Mouse (Mus musculus) intestine, embryonic 16.5 days (tissue): ENCODE measurements around the gene Gm45785. TPM values are rescaled to one million over a fixed set of nuclear protein-coding genes. Genes with fewer than 3 reads are reported as not detected.

Source experiments
- ATAC-seq: fragments of 200-750 bp; cut with Nextera tagmentation; 2 replicates; pipeline ENCODE4 v1.8.0; 2017; ENCODE audit warnings: moderate TSS enrichment, moderate library complexity
- H3K27ac ChIP-seq: fragments of 300-500 bp; sonication (generic); 2 replicates; pipeline ENCODE4 v1.5.1; 2014; ENCODE audit warnings: mild to moderate bottlenecking, low read length
- H3K27me3 ChIP-seq: fragments of 300-500 bp; sonication (generic); replicated peaks from 2 replicates; pipeline ENCODE4 v1.6.1; 2014; ENCODE audit warnings: low read length, control low read depth, mixed read lengths; ENCODE audit not compliant: control insufficient read depth, insufficient read depth
- H3K36me3 ChIP-seq: fragments of 300-500 bp; sonication (generic); 2 replicates; pipeline ENCODE4 v1.6.1; 2014; ENCODE audit warnings: low read length, control low read depth; ENCODE audit not compliant: control insufficient read depth, insufficient read depth
- H3K4me1 ChIP-seq: fragments of 300-500 bp; sonication (generic); 2 replicates; pipeline ENCODE4 v1.6.1; 2014; ENCODE audit warnings: low read length, control low read depth, mixed read lengths; ENCODE audit not compliant: control insufficient read depth, insufficient read depth
- H3K4me2 ChIP-seq: fragments of 300-500 bp; sonication (generic); 2 replicates; pipeline ENCODE4 v1.6.1; 2014; ENCODE audit warnings: low read depth, low read length, control low read depth
- H3K4me3 ChIP-seq: fragments of 300-500 bp; sonication (generic); 2 replicates; pipeline ENCODE4 v1.5.1; 2014; ENCODE audit warnings: mild to moderate bottlenecking, low read length
- H3K9ac ChIP-seq: fragments of 300-500 bp; sonication (generic); 2 replicates; pipeline ENCODE4 v1.6.1; 2014; ENCODE audit warnings: low read depth, low read length
- H3K9me3 ChIP-seq: fragments of 300-500 bp; sonication (generic); 2 replicates; pipeline ENCODE4 v1.6.1; 2016; ENCODE audit warnings: low read length, control low read depth; ENCODE audit not compliant: control insufficient read depth
- WGBS: fragments of 180-500 bp; shearing (Covaris S2); extraction: QIAGEN DNeasy Blood & Tissue Kit; methylation state at CpG from one replicate; pipeline ENCODE4 v1.1.7; 2014; 5-methylcytosine and 5-hydroxymethylcytosine counted together
- polyA plus RNA-seq: library from polyadenylated mRNA; unstranded; fragments of >200 nt; fragmentation: Nextera tagmentation; extraction: Ambion mirVana; gene quantifications from 2 replicates; pipeline ENCODE4 v1.2.1, GENCODE M21; 2015

Gene Gm45785
- polyA plus RNA-seq, 1 experiment from 2014 or later, result not detected

DNA sequence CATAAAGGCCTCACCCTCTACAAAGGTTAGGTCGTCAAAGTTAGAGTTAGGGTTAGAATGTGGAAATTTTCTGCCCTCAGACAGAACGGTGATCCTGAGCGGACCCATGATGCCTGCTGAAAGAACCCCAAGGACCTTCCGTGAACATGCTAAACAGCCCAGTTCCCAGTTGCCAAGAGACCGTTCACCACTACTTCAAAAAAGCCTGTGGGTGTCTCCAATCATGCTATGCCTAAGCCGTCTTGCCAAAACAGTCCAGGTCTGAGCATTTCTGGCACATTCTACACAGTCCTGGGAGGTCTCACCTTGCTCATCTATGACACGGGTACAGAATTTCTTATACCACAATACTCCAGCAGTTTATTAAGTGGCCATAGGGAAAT is 68.1 kb downstream of the Gm45785 start:
- Histone ChIP-seq H3K9ac (no peak overlapping the region), H3K27ac (no peak overlapping the region), H3K4me1 (no peaks in the 10 kb centered on the region), H3K27me3 (no peaks in the 10 kb centered on the region), H3K9me3 (no peaks in the 10 kb centered on the region), H3K4me2 (no peak overlapping the region), H3K36me3 (no peaks in the 10 kb centered on the region), H3K4me3 (no peak overlapping the region)
- ATAC-seq, result no peak
- WGBS, result 84% methylated on average over 7 of the region's 7 CpGs

GRCm38 (mm10) chr7:140787406-140788052 is 68.6 kb downstream of the Gm45785 start, which contains the start of gene Syce1:
Syce1 (minus strand) TSS chr7:140787852.
- H3K4me1 ChIP-seq, result no peaks in the 10 kb centered on the region
- H3K9ac ChIP-seq, result no peak within 1 kb of the TSS
- no peaks in the 10 kb centered on the region for H3K9me3 ChIP-seq
- WGBS, result 78% methylated on average over 33 of the region's 33 CpGs
- no peaks in the 10 kb centered on the region for H3K27me3 ChIP-seq
- no peak within 1 kb of the TSS for H3K4me3 ChIP-seq
- H3K27ac ChIP-seq, result no peak within 1 kb of the TSS
- H3K36me3 ChIP-seq, result no peaks in the 10 kb centered on the region
- H3K4me2 ChIP-seq, result no peak within 1 kb of the TSS
- ATAC-seq, result no peak

DNA sequence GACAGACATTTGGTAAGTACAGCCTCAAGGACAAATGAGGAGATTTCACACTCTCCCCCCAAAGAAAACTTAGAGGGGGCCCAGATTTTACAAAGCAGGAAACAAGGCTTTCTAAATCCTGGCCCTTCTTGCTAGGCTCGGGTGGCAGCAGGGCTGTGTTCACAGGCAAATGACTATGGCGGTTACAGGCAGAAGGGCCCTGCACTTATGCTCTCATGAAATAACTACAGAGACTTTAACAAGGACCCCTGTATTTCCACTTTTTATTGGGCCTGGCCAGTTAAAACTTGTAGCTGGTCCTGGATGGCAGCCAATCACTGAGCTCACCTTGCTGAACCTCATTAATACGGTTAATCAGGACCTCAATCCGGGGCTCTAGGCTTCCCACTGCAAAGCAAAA is 75.6 kb downstream of the Gm45785 start:
- Histone ChIP-seq H3K4me2 (no peak overlapping the region), H3K9me3 (no peaks in the 10 kb centered on the region), H3K27me3 (no peaks in the 10 kb centered on the region), H3K27ac (no peak overlapping the region), H3K4me3 (no peak overlapping the region), H3K9ac (no peak overlapping the region), H3K36me3 (no peaks in the 10 kb centered on the region), H3K4me1 (no peaks in the 10 kb centered on the region)
- no peak for ATAC-seq
- 78% methylated on average over 4 of the region's 4 CpGs for WGBS

Other genes starting within 250 kb of the Gm45785 start
- not detected in 2 replicates for gene Olfr61, start 227.4 kb downstream of the Gm45785 start, polyA plus RNA-seq
- not detected in 2 replicates for gene Olfr53, start 209.9 kb downstream of the Gm45785 start, polyA plus RNA-seq
- not detected in 2 replicates for gene Olfr539, start 196.4 kb downstream of the Gm45785 start, polyA plus RNA-seq
- not detected in 2 replicates for gene Olfr45, start 174.4 kb downstream of the Gm45785 start, polyA plus RNA-seq
- gene Olfr541, start 159.1 kb downstream of the Gm45785 start, polyA plus RNA-seq, result not detected in 2 replicates
- gene Cyp2e1, start 92.6 kb downstream of the Gm45785 start, polyA plus RNA-seq, result not detected in 2 replicates
- gene Syce1, start 68.5 kb downstream of the Gm45785 start, polyA plus RNA-seq, result 0.18 and 0.38 TPM in 2 replicates
- gene Zfp941, start 34.2 kb downstream of the Gm45785 start, polyA plus RNA-seq, result 0.95 and 1.1 TPM in 2 replicates
- gene Urah, start 21.3 kb downstream of the Gm45785 start, polyA plus RNA-seq, result 6.1 and 7.5 TPM in 2 replicates
- not detected in 2 replicates for gene Scgb1c1, start 10.8 kb downstream of the Gm45785 start, polyA plus RNA-seq
- gene Odf3, start 8.5 kb downstream of the Gm45785 start, polyA plus RNA-seq, result not detected in 2 replicates
- 68.3 and 70.1 TPM in 2 replicates for gene Ric8a, start 626 bp upstream of the Gm45785 start, polyA plus RNA-seq
- 33.1 and 35.1 TPM in 2 replicates for gene Bet1l, start 1.2 kb upstream of the Gm45785 start, polyA plus RNA-seq
- 182 and 197 TPM in 2 replicates for gene Psmd13, start 25.6 kb upstream of the Gm45785 start, polyA plus RNA-seq
- 38.6 and 39.2 TPM in 2 replicates for gene Sirt3, start 26.0 kb upstream of the Gm45785 start, polyA plus RNA-seq
- 0.45 and 0.62 TPM in 2 replicates for gene Cox8b, start 44.1 kb upstream of the Gm45785 start, polyA plus RNA-seq
- gene Nlrp6, start 64.6 kb upstream of the Gm45785 start, polyA plus RNA-seq, result 71.1 and 80.5 TPM in 2 replicates
- 23.4 and 23.6 TPM in 2 replicates for gene Pgghg, start 85.1 kb upstream of the Gm45785 start, polyA plus RNA-seq
- 2.0 and 2.4 TPM in 2 replicates for gene Ifitm5, start 94.0 kb upstream of the Gm45785 start, polyA plus RNA-seq
- gene Gm45717, start 99.6 kb upstream of the Gm45785 start, polyA plus RNA-seq, result 1.0 TPM in 1 of 2 replicates, not detected in the other
- 1,203 and 1,252 TPM in 2 replicates for gene Ifitm2, start 99.7 kb upstream of the Gm45785 start, polyA plus RNA-seq
- gene Ifitm1, start 110.9 kb upstream of the Gm45785 start, polyA plus RNA-seq, result 117 and 123 TPM in 2 replicates
- 255 and 269 TPM in 2 replicates for gene Ifitm3, start 154.4 kb upstream of the Gm45785 start, polyA plus RNA-seq
- gene Ifitm6, start 161.6 kb upstream of the Gm45785 start, polyA plus RNA-seq, result 1.9 and 2.0 TPM in 2 replicates
- gene Gm17387, start 172.8 kb upstream of the Gm45785 start, polyA plus RNA-seq, result not detected in 2 replicates
- 7.2 and 7.3 TPM in 2 replicates for gene B4galnt4, start 204.8 kb upstream of the Gm45785 start, polyA plus RNA-seq
- 31.3 and 32.4 TPM in 2 replicates for gene Pkp3, start 221.9 kb upstream of the Gm45785 start, polyA plus RNA-seq
- gene Sigirr, start 244.2 kb upstream of the Gm45785 start, polyA plus RNA-seq, result 29.4 and 32.8 TPM in 2 replicates